Mouse (Mus musculus): Measurements from ENCODE around the gene Nt5dc3. TPM values are rescaled to one million over a fixed set of nuclear protein-coding genes. Genes with fewer than 3 reads are reported as not detected.

Nt5dc3 gene
- polyA plus RNA-seq, 1 experiment from 2014 or later = 17.2 TPM

Other genes with a start within 250 kb of the Nt5dc3 start
- 176 and 242 TPM in 2 replicates for gene Hsp90b1, start 73.5 kb upstream of the Nt5dc3 start, polyA plus RNA-seq (2014; fragmentation: Nextera tagmentation; extraction: Ambion mirVana)
- gene Ttc41, start 73.2 kb upstream of the Nt5dc3 start, polyA plus RNA-seq (2014; fragmentation: Nextera tagmentation; extraction: Ambion mirVana) = 0.61 and 2.5 TPM in 2 replicates
- gene Gm49358, start 15.0 kb upstream of the Nt5dc3 start, polyA plus RNA-seq (2014; fragmentation: Nextera tagmentation; extraction: Ambion mirVana) = 0.87 TPM in 1 of 2 replicates, not detected in the other
- 0.07 TPM in 2 replicates for gene Stab2, start 229.0 kb downstream of the Nt5dc3 start, polyA plus RNA-seq (2014; fragmentation: Nextera tagmentation; extraction: Ambion mirVana)

Data from midbrain, embryonic 14.5 days (tissue).